Mouse (Mus musculus) bone marrow macrophage, adult 2 months (primary cell): ENCODE results near the gene Tff3.

ENCODE experiments used
- CTCF ChIP-seq: IDR thresholded peaks from 2 replicates; pipeline ENCODE4 v1.5.1; 2012; ENCODE audit warnings: low read depth, mild to moderate bottlenecking, low read length, moderate library complexity
- POLR2A ChIP-seq: IDR thresholded peaks from 2 replicates; pipeline ENCODE4 v1.6.1; 2012; ENCODE audit warnings: mild to moderate bottlenecking, low read depth, low read length, borderline replicate concordance

- TF ChIP-seq POLR2A (no peak), CTCF (no peak)
Measured at GRCm38 (mm10) chr17:31117946-31118345, 11.5 kb downstream of the Tff3 start.
